Mouse (Mus musculus) C2C12 (cell line): ENCODE measurements around the gene Ntrk3.

Experiments used
- CEBPB ChIP-seq: IDR thresholded peaks from one replicate; pipeline ENCODE4 v1.6.1; 2011; ENCODE audit warnings: low read depth, mild to moderate bottlenecking, control low read depth, moderate library complexity
- CTCF ChIP-seq: IDR thresholded peaks from one replicate; pipeline ENCODE4 v1.5.1; 2011; ENCODE audit not compliant: control insufficient read depth, insufficient read depth, insufficient read length
- FOSL1 ChIP-seq: IDR thresholded peaks from one replicate; pipeline ENCODE4 v1.8.0; 2011; ENCODE audit warnings: mild to moderate bottlenecking, low read length; ENCODE audit not compliant: poor library complexity, insufficient read depth, severe bottlenecking
- MAX ChIP-seq: IDR thresholded peaks from one replicate; pipeline ENCODE4 v1.6.1; 2011; ENCODE audit warnings: mild to moderate bottlenecking, control low read depth
- MYOD1 ChIP-seq: IDR thresholded peaks from one replicate; pipeline ENCODE4 v1.6.1; 2011; ENCODE audit warnings: low read depth; ENCODE audit not compliant: control insufficient read depth, insufficient read length
- MYOG ChIP-seq: IDR thresholded peaks from one replicate; pipeline ENCODE4 v1.6.1; 2011; ENCODE audit not compliant: control insufficient read depth, insufficient read length; ENCODE audit errors: extremely low read depth
- USF1 ChIP-seq: IDR thresholded peaks from one replicate; pipeline ENCODE4 v1.6.1; 2011; ENCODE audit warnings: low read depth, mild to moderate bottlenecking, control low read depth, moderate library complexity

DNA sequence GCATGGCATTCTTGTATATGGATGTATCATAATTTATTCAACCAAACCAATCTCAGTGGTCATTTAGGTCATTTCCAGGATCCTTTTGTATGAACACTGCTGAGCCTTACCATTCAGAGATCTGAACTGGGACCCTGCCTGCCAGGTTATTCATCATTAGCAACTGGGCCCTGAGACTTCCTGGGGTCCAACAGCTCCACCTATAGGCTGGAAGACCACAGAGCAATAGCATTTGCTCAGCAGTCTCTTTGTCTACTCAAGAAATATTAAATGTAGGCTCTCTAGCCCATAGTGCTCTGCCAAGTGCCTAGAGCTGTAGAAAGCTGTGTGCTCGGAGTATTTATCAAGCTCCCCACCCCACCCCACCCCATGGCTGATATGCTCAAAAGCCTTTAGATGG lies 85.5 kb downstream of the Ntrk3 start:
- TF ChIP-seq CTCF (no peak), FOSL1 (no peak), MYOD1 (no peak), MYOG (no peak), MAX (no peak), USF1 (no peak), CEBPB (no peak)
